Mouse (Mus musculus): ENCODE data around the gene Hcn1. TPM values are rescaled to one million over a fixed set of nuclear protein-coding genes. Genes with fewer than 3 reads are reported as not detected.
"Not testable (repeated sequence)": the region's sequence is repeated elsewhere in the genome, so short reads cannot be mapped to it uniquely, and the experiment has no call there.

Gene Hcn1
- polyA plus RNA-seq, 1 experiment from 2014 or later = 0.24 TPM

DNA sequence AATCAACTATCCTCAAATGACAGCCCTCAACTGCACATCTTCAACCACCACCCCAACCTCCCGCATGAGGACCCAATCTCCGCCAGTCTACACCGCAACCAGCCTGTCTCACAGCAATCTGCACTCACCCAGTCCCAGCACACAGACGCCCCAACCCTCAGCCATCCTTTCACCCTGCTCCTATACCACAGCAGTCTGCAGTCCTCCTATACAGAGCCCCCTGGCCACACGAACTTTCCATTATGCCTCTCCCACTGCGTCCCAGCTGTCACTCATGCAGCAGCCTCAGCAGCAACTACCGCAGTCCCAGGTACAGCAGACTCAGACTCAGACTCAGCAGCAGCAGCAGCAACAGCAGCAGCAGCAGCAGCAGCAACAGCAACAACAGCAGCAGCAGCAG lies 373.3 kb downstream of the Hcn1 start:
- WGBS = 70% methylated on average over 7 of the region's 7 CpGs
- H3K27ac ChIP-seq = no peak overlapping the region
- H3K27me3 ChIP-seq = no peaks in the 10 kb centered on the region
- no peaks in the 10 kb centered on the region for H3K4me1 ChIP-seq
- H3K9ac ChIP-seq = no peak overlapping the region
- H3K9me3 ChIP-seq = no peaks in the 10 kb centered on the region
- no peak overlapping the region for H3K4me3 ChIP-seq
- H3K36me3 ChIP-seq = no peaks in the 10 kb centered on the region
- no peak overlapping the region for H3K4me2 ChIP-seq
- ATAC-seq (ENCODE audit: insufficient number of reproducible peaks, insufficient read depth, low FRiP score, low TSS enrichment, low read depth) = no peak

DNA sequence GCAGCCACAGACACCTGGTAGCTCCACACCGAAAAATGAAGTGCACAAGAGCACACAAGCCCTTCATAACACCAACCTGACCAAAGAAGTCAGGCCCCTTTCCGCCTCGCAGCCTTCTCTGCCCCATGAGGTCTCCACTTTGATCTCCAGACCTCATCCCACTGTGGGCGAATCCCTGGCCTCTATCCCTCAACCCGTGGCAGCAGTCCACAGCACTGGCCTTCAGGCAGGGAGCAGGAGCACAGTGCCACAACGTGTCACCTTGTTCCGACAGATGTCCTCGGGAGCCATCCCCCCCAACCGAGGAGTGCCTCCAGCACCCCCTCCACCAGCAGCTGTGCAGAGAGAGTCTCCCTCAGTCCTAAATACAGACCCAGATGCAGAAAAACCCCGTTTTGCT lies 373.7 kb downstream of the Hcn1 start:
- no peak overlapping the region for H3K27ac ChIP-seq

DNA sequence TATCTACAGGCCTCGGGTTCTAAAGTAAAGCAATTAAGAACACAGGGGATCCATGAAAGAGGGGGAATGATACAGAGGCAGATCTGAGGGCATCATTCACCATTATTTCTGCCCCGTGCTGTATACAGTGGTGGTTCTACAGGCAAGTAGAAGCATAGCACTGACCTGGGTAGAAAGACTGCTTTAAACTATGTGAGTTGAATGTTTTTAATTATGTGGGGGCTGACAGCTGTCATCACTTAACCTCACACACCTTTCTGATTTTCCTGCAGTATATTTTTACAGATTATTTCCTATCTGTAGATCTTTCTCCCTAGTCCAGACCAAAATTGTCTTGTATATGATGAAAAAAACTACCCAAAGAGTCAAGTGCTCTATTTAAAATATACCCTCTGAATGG lies 382.2 kb downstream of the Hcn1 start:
- 20% methylated on average over 2 of the region's 2 CpGs for WGBS
- Histone ChIP-seq H3K4me1 (no peaks in the 10 kb centered on the region), H3K9me3 (no peaks in the 10 kb centered on the region), H3K4me2 (no peak overlapping the region), H3K9ac (no peak overlapping the region), H3K27ac (no peak overlapping the region), H3K27me3 (no peaks in the 10 kb centered on the region), H3K36me3 (no peaks in the 10 kb centered on the region), H3K4me3 (no peak overlapping the region)
- no peak for ATAC-seq (ENCODE audit: insufficient number of reproducible peaks, insufficient read depth, low FRiP score, low TSS enrichment, low read depth)

More for the DNA sequence above, 373.7 kb downstream of the Hcn1 start:
- Histone ChIP-seq H3K9me3 (no peaks in the 10 kb centered on the region), H3K4me3 (no peak overlapping the region), H3K36me3 (no peaks in the 10 kb centered on the region), H3K4me2 (no peak overlapping the region), H3K27me3 (no peaks in the 10 kb centered on the region), H3K4me1 (no peaks in the 10 kb centered on the region), H3K9ac (no peak overlapping the region)
- no peak for ATAC-seq (ENCODE audit: insufficient number of reproducible peaks, insufficient read depth, low FRiP score, low TSS enrichment, low read depth)
- 62% methylated on average over 10 of the region's 10 CpGs for WGBS

DNA sequence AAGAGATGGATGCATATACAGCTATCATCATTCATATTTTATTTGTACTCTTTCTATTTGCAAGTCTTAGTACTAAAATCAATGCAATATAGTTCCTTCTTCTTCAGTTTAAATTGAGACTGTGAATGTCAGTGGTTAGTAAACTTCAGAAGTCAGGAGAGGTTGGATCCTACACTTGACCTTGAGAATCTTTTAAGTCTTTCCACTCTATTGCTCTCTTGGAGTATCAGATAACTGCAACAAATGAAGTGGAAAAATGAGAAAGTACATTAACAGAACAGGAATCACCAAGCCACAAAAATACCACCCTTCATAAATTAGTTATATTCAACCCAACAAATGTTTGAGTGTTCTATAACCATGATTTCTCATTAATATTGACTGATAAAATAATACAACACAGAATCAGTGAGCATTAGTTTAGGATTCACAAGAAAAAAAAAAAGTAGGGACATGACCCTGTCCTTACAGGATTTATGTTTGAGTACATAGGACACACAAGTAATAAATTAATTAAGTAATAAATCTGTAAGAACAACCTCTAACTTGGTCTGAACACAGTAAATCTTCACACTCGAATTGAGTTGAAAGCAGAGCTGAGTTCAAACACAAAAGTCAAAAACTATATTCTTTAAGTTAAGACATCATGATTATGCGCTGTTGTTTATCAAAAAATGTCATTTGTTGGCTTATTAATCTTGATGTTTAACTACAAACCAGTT lies 397.8 kb downstream of the Hcn1 start:
- no peaks in the 10 kb centered on the region for H3K9me3 ChIP-seq
- H3K27ac ChIP-seq = no peak overlapping the region
- no peaks in the 10 kb centered on the region for H3K4me1 ChIP-seq
- no peaks in the 10 kb centered on the region for H3K36me3 ChIP-seq
- no peak overlapping the region for H3K4me3 ChIP-seq
- H3K9ac ChIP-seq = no peak overlapping the region
- no peak for ATAC-seq (ENCODE audit: insufficient number of reproducible peaks, insufficient read depth, low FRiP score, low TSS enrichment, low read depth)
- H3K27me3 ChIP-seq = no peaks in the 10 kb centered on the region
- H3K4me2 ChIP-seq = no peak overlapping the region
- WGBS = 90% methylated on average over 2 of the region's 2 CpGs

DNA sequence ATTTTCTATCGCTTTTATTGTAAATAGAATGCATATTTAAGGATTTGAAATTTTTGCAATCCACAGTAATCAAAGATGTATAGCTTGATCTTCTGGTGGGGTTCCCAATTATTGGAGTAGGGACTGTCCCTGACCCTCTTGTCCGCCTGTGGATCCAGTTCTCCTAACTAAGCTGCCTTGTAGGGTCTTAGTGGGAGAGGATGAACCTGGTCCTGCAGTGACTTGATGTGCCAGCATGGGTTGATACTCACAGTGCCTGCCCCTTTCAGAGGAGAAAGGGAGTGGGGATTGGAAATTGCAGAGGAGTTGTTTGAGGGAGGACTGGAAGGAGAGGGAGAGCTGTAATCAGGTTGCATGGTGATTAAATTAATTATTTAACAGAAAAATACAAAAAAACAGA lies 398.4 kb downstream of the Hcn1 start:
- 86% methylated on average over 2 of the region's 2 CpGs for WGBS
- H3K9ac ChIP-seq = no peak overlapping the region
- H3K27ac ChIP-seq = no peak overlapping the region
- no peaks in the 10 kb centered on the region for H3K27me3 ChIP-seq
- no peaks in the 10 kb centered on the region for H3K4me1 ChIP-seq
- H3K9me3 ChIP-seq = no peaks in the 10 kb centered on the region
- H3K4me3 ChIP-seq = no peak overlapping the region
- no peak overlapping the region for H3K4me2 ChIP-seq
- no peak for ATAC-seq (ENCODE audit: insufficient number of reproducible peaks, insufficient read depth, low FRiP score, low TSS enrichment, low read depth)
- H3K36me3 ChIP-seq = no peaks in the 10 kb centered on the region

DNA sequence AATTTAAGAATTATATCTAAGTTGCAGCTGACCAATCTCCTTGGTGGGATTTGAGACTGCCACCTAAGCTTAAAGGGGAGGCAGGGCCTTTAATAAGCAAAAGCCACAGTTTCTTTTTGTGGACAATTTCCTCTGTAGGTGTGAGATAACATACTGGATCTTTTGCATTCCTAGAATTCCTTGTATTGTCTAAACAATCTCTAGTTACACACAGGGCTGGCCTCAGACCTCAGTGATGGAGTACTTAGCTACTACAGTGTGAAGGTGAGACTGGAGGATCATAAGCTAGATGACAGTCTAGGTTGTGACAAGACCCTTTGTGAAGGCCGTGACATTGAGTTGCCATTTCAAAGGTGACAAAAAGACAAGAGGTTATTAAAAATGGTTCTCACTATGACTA lies 419.1 kb downstream of the Hcn1 start:
- Histone ChIP-seq H3K4me2 (no peak overlapping the region), H3K27me3 (no peaks in the 10 kb centered on the region), H3K9ac (no peak overlapping the region), H3K9me3 (no peaks in the 10 kb centered on the region), H3K27ac (no peak overlapping the region), H3K4me1 (no peaks in the 10 kb centered on the region), H3K36me3 (no peaks in the 10 kb centered on the region), H3K4me3 (no peak overlapping the region)
- WGBS = 79% methylated on average over 1 of the region's 1 CpGs
- ATAC-seq (ENCODE audit: insufficient number of reproducible peaks, insufficient read depth, low FRiP score, low TSS enrichment, low read depth) = no peak

DNA sequence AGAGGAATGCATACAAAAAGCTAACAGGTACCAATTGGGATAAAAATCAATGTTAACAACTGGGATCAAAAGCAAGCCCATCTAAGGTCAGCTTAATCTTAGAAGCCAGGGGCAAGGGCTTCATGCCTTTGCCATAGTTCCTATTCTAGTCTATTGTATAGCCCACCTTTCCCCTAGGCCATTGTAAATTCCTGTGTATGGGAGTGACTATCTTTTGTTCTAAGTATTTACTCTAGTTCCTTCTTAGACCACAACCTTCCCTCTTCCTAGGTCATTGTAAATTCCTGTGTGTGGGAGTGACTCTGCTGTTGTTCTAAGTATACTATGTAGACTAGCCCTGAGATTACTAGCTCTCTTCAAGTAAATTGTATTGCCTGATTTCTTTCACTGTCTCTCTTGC lies 420.8 kb downstream of the Hcn1 start:
- not testable (repeated sequence) for H3K27me3 ChIP-seq; H3K27ac ChIP-seq; H3K4me2 ChIP-seq; ATAC-seq (ENCODE audit: insufficient number of reproducible peaks, insufficient read depth, low FRiP score, low TSS enrichment, low read depth); H3K36me3 ChIP-seq; H3K4me1 ChIP-seq; H3K9ac ChIP-seq; H3K9me3 ChIP-seq; H3K4me3 ChIP-seq

DNA sequence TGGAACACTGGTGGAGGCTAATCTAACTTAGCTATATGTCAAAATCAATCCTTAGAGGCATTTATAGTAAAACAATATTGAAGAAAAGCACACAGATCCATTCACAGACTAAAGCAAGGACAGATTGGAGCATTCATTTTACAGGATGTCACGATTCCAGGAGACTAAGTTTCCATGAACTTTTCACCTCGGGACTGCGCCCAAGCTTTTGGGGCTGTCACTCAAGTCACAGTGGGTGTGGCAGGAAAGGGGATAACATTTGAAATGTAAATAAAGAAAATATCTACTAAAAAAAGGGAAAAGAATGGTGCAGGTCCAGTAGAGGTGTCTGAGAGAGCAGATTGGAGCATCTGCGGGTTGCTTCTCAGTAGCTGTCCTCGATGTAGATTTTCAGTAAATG lies 421.3 kb downstream of the Hcn1 start:
- H3K36me3 ChIP-seq = no peaks in the 10 kb centered on the region
- no peak overlapping the region for H3K4me3 ChIP-seq
- no peaks in the 10 kb centered on the region for H3K27me3 ChIP-seq
- H3K4me1 ChIP-seq = no peaks in the 10 kb centered on the region
- no peak overlapping the region for H3K4me2 ChIP-seq
- H3K9ac ChIP-seq = no peak overlapping the region
- 77% methylated on average over 5 of the region's 5 CpGs for WGBS
- ATAC-seq (ENCODE audit: insufficient number of reproducible peaks, insufficient read depth, low FRiP score, low TSS enrichment, low read depth) = no peak
- no peaks in the 10 kb centered on the region for H3K9me3 ChIP-seq
- H3K27ac ChIP-seq = no peak overlapping the region

DNA sequence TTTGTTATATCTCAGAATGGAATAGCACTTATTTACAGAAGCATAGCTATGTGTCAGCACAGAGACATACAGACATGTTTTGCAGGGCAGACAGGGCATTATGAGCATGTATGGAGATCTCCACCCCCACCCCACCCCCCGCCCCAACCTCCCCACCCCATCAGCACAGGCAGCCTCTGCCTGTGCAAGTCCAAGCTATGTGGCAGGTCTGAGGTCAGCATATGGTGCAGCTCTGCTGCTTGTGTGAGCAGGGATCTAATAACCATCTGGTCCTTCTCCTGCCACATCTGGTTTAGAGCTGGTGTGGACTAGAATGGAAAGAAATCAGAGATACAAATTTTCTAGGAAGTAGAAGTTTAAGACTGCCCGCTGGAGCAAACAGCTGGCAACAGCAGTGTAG lies 424.4 kb downstream of the Hcn1 start:
- no peak overlapping the region for H3K27ac ChIP-seq
- no peaks in the 10 kb centered on the region for H3K4me1 ChIP-seq
- ATAC-seq (ENCODE audit: insufficient number of reproducible peaks, insufficient read depth, low FRiP score, low TSS enrichment, low read depth) = no peak
- H3K4me2 ChIP-seq = no peak overlapping the region
- no peak overlapping the region for H3K4me3 ChIP-seq
- 63% methylated on average over 2 of the region's 2 CpGs for WGBS
- H3K27me3 ChIP-seq = no peaks in the 10 kb centered on the region
- H3K9ac ChIP-seq = no peak overlapping the region
- no peaks in the 10 kb centered on the region for H3K9me3 ChIP-seq
- no peaks in the 10 kb centered on the region for H3K36me3 ChIP-seq

DNA sequence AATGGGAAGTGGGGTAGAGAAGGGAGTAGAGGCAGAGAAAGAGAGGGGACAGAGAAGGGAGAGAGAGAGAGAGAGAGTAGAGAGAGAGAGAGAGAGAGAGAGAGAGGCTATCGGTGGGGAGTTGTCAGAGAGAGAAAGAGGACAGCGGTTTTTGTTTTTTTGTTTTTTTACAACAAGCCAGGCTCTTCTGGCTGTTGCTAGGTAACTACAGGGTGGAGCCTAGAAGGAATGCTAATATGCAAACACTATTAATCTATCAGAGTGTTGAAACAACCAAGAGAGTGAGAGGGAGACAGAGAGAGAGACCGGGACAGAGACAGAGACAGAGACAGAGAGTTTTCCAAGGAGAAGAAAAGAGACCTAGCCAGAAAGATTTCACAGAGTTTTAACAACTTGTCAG lies 425.7 kb downstream of the Hcn1 start:
- H3K4me2 ChIP-seq = no peak overlapping the region
- no peaks in the 10 kb centered on the region for H3K27me3 ChIP-seq
- H3K36me3 ChIP-seq = no peaks in the 10 kb centered on the region
- ATAC-seq (ENCODE audit: insufficient number of reproducible peaks, insufficient read depth, low FRiP score, low TSS enrichment, low read depth) = no peak
- H3K9ac ChIP-seq = no peak overlapping the region
- no peaks in the 10 kb centered on the region for H3K9me3 ChIP-seq
- no peak overlapping the region for H3K27ac ChIP-seq
- H3K4me1 ChIP-seq = no peaks in the 10 kb centered on the region
- no peak overlapping the region for H3K4me3 ChIP-seq
- 71% methylated on average over 3 of the region's 3 CpGs for WGBS

DNA sequence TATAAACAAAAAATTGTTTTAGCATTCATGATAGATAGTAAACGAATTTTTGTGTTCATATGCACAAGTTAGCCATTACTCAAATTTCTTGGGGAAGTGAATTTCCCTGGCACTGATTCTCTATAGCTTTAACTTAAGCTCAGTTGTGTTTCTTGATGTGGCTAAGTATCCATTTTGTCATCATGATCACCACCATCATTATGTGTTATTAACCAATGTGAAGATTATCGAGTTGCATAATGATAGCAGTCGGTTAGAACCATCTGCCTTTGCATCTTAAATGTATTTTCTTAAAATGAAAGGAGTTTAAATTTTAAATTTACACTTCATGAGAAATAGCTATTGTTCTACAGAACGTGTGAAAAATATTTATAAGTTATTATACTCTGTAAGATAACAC lies 426.5 kb downstream of the Hcn1 start:
- H3K4me2 ChIP-seq = no peak overlapping the region
- no peak overlapping the region for H3K4me3 ChIP-seq
- H3K27me3 ChIP-seq = no peaks in the 10 kb centered on the region
- H3K9ac ChIP-seq = no peak overlapping the region
- no peaks in the 10 kb centered on the region for H3K36me3 ChIP-seq
- 66% methylated on average over 4 of the region's 4 CpGs for WGBS
- H3K27ac ChIP-seq = no peak overlapping the region
- no peaks in the 10 kb centered on the region for H3K4me1 ChIP-seq
- no peak for ATAC-seq (ENCODE audit: insufficient number of reproducible peaks, insufficient read depth, low FRiP score, low TSS enrichment, low read depth)
- no peaks in the 10 kb centered on the region for H3K9me3 ChIP-seq

DNA sequence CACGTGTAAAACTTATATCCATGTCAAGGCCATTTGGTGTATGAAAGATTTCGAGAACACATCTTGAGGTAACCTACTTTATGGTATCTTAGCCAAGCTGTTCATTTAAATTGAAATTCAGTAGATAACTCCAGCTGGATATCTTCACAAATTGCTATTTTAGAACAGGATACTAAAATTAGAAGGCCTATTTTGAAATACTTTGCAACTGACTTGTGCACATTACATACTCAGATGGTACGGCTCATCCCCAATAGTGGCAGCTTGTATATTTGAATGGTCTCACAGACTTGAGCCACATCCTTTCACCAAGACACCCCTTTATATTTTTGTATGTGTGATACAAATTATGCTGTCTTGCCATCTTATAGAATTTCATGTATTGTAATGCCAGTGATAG lies 427.5 kb downstream of the Hcn1 start:
- Histone ChIP-seq H3K27ac (no peak overlapping the region), H3K4me3 (no peak overlapping the region), H3K9me3 (no peaks in the 10 kb centered on the region), H3K27me3 (no peaks in the 10 kb centered on the region), H3K4me2 (no peak overlapping the region), H3K4me1 (no peaks in the 10 kb centered on the region), H3K36me3 (no peaks in the 10 kb centered on the region), H3K9ac (no peak overlapping the region)
- WGBS = 78% methylated on average over 3 of the region's 3 CpGs
- ATAC-seq (ENCODE audit: insufficient number of reproducible peaks, insufficient read depth, low FRiP score, low TSS enrichment, low read depth) = no peak

DNA sequence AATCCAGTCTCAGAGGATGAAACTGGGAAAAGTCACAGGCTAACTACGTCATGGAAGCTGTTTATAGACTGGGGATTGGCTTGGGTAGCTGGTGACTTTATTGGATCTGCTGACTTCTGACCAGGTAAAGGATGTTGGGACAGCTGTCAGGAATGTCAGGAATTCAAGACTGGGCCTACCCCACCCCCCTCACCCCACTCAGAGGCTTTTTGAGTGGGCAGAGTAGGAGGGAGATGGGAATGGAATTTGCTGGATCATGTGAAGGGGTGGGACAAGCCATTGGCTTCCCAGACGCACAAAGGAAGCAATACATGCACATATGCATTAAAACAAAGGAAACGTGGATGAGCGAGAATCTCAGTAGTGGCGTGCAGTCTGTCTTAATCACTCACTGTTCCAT lies 433.5 kb downstream of the Hcn1 start:
- Histone ChIP-seq H3K9me3 (no peaks in the 10 kb centered on the region), H3K27me3 (no peaks in the 10 kb centered on the region), H3K4me3 (no peak overlapping the region), H3K36me3 (no peaks in the 10 kb centered on the region), H3K4me2 (no peak overlapping the region), H3K4me1 (no peaks in the 10 kb centered on the region), H3K9ac (no peak overlapping the region), H3K27ac (no peak overlapping the region)
- 75% methylated on average over 5 of the region's 5 CpGs for WGBS
- ATAC-seq (ENCODE audit: insufficient number of reproducible peaks, insufficient read depth, low FRiP score, low TSS enrichment, low read depth) = no peak
